Mouse (Mus musculus) kidney, adult 11 months (tissue): Measurements from ENCODE around the gene Mrpl38.
A peak's percentile ranks its signal among the peaks of the same experiment; 100 is the strongest.

Experiments used
- DNase-seq: peaks from one replicate; pipeline ENCODE4 v3.0.0; 2022

Mrpl38 gene

DNA sequence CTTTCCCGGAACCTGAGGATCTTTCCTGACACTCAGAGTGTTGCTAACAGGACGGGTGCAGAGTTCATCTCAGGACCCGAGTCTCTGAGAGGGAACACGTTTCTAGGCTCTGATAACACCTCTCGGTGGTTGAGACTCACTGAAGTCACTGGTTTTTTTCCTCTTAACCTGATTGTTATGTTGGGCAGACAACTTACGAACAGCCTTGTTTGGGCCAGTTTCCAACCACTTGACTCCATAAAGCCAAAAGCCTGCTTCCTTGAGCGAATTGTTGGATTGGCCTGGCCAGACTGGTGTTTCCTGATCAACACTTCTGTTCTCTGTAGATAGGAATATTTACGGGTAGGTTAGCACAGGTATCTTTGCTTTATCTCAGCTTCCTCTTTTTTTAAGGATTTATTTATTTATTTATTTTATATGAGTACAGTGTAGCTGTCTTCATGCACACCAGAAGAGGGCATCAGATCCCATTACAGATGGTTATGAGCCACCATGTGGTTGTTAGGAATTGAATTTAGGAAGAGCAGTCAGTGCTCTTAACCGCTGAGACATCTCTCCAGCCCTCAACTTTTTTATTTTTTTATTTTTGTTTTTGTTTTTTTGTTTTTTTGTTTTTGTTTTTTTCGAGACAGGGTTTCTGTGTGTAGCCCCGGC is 49.8 kb downstream of the Mrpl38 start:
- peak; percentile 46 for DNase-seq

- DNase-seq = peak; percentile 68
Observed at GRCm38 (mm10) chr11:116088188-116088587, 50.5 kb downstream of the Mrpl38 start.

DNA sequence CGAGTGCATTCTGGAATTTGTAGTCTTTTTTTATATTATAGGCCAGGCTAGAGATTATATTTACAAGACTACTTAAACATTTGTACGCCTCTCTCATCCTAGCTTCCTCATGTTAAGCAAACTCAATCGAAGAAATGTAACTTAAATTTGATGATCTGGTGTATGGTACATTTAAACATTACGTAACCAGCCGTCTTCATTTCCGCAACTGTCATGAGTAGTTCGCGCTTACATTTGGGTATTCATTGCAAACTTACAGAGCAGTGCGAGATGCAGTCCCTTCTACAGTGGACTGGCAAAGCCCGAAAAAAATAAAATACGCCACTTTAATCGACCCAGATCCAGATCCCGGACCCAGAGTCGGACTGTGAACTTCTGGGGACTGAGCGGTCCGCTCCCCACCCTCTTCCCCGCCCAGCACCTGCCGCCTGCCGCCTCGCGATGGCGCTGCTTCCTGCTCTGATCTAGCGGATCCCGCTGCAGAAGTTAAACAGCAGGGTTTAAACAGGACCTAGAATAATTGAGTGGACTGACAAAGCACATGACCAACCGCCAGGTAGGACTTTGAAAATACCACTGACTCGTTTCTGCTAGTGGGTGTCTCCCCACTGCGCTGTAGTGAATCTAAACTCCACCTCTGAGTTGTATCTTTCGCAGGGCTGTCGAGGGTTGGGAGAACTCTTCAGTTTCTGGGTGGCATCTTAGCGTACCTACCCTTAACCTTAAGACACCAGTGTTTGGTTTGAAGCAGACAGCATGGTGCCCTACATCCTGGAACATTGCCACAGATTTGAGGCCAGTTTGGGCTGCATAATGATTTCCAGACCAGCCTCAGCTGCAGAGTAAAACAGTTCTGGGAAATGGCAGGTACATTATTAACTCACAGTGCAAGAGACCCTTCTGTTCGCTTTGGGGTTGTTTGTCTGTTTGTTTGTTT is 51.2 kb downstream of the Mrpl38 start:
- DNase-seq = peak; percentile 90

DNA sequence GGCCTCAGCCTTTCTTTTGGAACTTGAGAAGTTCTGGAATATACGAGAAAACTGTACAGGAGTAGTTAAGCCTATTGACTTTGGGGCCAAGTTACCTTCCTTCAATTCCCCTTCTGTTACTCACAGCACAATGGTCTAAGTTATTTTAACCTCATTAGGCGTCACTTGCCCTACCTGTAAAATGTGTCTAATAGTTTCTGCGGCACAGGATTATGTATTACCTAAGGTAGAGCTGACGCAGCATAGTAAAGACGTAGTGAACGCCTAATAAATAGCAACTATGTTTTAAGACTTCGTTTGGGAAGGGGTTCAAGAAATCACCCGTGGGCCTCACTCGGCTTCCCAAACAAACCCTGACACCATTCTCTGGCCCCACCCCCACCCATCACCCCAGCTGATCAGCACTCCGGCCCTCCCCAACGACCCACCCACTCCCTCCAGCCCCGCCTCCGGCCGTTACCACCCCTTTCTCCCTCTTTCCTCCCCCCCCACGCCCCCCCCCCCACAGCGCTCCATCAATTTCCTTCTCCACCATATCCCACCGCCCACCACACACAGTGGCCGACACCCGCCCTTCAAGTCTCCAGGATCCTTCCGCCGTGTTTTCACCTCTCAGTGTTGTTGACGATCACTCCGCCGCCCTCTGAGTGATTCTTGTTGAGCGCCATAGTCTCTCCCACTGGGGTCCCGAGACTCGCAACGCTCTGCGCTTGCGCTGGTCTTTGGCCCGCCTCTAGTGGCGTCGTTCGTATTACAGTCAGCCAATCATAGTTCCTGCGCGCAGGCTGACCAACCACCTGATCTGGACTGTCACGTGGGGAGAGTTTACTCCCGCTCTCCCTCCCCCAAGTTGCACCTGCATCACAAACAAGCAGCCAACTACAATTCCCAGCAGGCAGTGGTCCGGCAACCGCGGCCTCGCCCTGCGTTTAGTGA is 52.1 kb downstream of the Mrpl38 start, which contains the start of gene Wbp2:
Gene Wbp2 (minus strand): TSS at position 738 of the 936 bp plus-strand sequence.
- peak; percentile 100 for DNase-seq

- no peak for DNase-seq
Observed at GRCm38 (mm10) chr11:116084166-116084565, 54.5 kb downstream of the Mrpl38 start.

DNA sequence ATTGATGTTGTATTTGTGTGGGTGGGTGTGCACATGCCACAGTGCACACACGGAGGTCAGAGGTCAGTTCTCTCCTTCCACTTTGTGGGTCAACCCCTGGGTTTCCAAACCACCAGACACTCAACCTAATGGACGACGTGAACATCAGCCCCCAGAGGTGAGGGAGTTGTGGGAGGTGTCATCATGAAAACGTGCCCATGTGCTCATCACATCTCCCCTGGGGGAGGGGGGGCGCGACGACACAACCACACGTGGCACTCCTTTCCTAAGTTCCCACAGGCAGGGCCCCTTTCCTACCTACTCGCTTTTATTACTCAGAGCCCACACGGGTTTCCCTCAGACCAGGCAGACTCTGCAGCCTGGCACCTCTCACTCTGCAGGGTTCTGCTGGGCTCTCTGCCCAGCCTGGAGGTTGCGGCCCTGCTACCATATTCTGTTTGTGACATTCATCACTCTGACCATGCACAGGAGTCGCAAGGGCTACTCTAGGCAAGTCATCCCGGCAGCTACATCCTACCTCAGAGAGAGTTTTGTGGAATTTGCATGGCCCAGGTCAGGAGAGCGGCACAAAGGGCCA is 55.5 kb downstream of the Mrpl38 start:
- DNase-seq = no peak
